Mouse (Mus musculus) natural killer cell, adult 2 months (primary cell): ENCODE data around the gene Phykpl.
A peak's percentile ranks its signal among the peaks of the same experiment; 100 is the strongest.
"Not testable (repeated sequence)": the region's sequence is repeated elsewhere in the genome, so short reads cannot be mapped to it uniquely, and the experiment has no call there.

Experiments
- DNase-seq, 2 experiments: peaks; one replicate each; pipeline ENCODE4 v3.0.0; 2022; ENCODE audit warnings: low spot score in 2 of 2

Phykpl gene

GRCm38 (mm10) chr11:51586411-51586810, 1.9 kb downstream of the Phykpl start:
- DNase-seq, result no peak

GRCm38 (mm10) chr11:51587059-51587458, 2.5 kb downstream of the Phykpl start:
- no peak for DNase-seq

GRCm38 (mm10) chr11:51588833-51589232, 4.3 kb downstream of the Phykpl start:
- no peak for DNase-seq

GRCm38 (mm10) chr11:51590002-51590401, 5.4 kb downstream of the Phykpl start:
- no peak for DNase-seq

DNA sequence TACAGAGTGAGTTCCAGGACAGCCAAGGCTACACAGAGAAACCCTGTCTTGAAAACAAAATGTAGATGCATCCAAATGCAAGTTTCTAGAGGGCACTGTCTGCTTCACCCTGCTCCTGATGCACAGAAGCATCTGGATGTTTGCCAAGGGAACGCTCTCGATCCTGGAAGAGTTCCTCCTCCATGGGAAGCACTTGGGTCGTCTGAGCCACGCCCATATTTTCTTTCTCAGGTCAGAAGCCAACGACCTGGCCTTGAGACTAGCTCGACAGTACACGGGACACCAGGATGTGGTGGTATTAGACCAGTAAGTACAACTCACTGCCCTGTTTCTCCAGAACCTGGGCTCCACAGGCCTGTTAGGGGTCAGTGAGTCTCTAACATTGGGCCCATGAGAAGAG, 6.6 kb downstream of the Phykpl start:
- no peak for DNase-seq

GRCm38 (mm10) chr11:51591915-51592314, 7.4 kb downstream of the Phykpl start:
- DNase-seq, result no peak

- no peak for DNase-seq
Measured at GRCm38 (mm10) chr11:51593368-51593767, 8.8 kb downstream of the Phykpl start.

- DNase-seq, result no peak
Measured at GRCm38 (mm10) chr11:51593849-51594248, 9.3 kb downstream of the Phykpl start.

- no peak for DNase-seq
Measured at GRCm38 (mm10) chr11:51594715-51595350, 10.3 kb downstream of the Phykpl start.

DNA sequence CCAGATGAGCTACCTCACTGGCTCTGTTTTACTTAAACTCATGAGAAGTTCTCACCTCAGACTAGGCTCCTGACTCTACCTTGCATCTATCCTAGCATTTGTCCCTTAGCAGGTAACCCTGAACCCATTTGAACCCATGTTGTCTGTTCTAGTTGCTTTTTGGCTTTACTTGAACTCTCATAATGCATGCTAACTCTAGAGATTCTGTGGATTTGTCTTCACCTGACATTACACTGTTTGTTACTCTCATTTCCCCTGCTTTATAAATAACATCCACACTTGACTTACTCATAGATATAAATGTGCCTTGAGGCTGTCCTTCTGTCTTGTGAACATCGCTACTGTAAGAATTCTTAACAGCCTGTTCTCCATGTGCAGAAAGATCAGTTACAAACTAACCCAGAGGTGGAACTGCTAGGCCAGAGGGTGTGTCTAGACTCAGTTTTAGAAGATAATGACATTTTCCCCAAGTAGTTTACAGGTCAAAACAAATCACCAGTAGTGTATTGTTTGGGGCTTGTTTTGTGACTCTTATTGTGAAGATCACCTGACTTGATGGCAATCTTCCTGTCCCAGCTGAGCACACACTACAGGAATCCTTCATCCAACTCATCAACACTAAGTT, 11.0 kb downstream of the Phykpl start:
- no peak for DNase-seq

DNA sequence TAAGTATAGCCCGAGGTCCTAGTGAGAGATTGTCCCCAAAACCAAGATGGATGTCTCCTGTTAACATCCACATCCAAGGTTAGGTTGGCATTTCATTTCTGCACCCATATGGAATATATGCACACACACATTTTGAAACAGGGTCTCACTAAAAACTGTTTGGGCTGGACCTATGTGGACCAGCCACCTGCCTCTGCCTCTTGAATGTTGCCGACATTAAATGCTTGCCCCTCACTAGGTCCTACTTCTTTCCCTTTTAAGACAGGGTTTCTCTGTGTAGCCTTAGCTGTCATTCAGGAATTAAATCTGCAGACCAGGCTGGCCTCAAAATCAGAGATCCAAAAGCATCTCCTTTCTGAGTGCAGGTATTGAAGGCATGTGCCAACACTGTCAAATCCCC, 13.0 kb downstream of the Phykpl start:
- no peak for DNase-seq

- DNase-seq, result no peak
Measured at GRCm38 (mm10) chr11:51602253-51602652, 17.7 kb downstream of the Phykpl start.

DNA sequence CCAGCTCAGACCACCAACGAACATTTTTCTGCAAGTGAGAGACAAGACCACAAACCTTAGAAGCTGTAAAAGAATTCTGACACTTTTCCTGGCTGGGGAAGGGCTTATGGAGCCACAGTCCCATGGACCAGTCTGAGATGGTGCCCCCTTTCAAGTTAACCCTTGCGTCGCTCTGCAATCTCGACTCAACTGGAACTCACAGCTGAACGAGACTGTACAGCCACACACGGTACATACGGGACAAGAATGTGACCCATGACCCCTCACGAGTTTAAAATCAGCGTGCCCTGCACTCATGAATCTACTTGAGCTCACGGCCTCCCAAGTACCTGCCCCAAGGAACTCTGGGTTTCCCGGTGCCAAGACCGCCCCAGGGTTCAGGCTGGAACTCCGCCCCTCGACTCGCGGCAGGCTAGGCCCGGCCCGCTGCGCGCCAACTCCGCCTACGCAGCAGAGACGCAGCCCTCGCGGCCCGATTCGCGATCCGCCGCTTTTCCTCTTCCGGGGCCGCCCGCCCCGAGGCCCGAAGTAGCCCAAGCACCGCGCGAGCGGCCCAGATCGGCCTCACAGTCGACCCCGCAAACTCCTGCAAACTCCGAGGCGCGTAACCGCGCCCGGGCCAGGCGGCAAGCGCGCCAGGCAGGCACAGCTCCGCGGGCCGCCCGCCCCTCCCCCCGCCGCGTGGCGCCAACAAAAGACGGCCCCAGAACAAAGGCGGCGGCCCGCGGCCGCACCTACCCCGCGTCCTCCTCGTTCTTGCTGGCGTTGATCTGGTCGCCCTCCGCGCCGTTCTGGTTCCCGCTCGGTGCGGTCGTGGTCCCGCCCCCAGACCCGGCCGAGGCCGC, 21.3 kb downstream of the Phykpl start:
- peak; percentile 73 to 82 for DNase-seq

- DNase-seq, result peak; percentile 97
Measured at GRCm38 (mm10) chr11:51606447-51607095, 22.0 kb downstream of the Phykpl start, which contains the start of gene Hnrnpab. TSS of gene Hnrnpab (minus strand) at chr11:51606847.

DNA sequence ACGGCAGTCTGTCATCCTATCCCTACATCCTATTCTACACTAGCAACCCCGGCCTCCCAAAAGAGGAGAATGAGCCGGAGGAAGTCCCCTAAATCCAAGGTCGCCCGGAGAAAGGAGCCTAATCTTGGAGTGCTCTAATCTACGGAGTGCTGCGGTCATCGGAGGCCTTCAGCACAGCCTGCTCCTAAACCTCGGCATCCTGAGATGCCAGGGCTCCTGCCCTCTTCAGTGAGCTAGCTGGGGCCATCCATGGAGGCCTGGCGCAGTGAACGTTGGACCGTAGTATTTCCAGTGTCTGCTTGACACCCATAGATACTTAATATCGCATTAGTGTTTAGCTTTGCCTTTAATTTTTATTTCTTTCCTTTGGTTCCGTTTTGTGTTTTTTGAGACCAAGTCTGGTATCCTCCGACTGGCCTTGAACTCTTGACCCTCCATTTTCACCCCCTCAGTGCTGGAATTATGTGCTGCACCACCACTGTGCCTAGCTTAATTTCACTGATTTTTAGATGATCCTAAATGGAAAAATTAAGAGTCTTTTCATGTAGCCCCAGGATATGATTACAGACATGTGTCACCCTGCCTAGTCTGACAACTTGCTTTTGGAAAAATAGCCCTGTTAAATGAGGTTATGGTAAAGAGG, 22.7 kb downstream of the Phykpl start:
- DNase-seq, result no peak

- no peak for DNase-seq
Measured at GRCm38 (mm10) chr11:51609266-51609909, 24.8 kb downstream of the Phykpl start.

GRCm38 (mm10) chr11:51609940-51610339, 25.4 kb downstream of the Phykpl start:
- not testable (repeated sequence) for DNase-seq

GRCm38 (mm10) chr11:51614256-51614655, 29.7 kb downstream of the Phykpl start:
- no peak for DNase-seq

- no peak for DNase-seq
Measured at GRCm38 (mm10) chr11:51615129-51615528, 30.6 kb downstream of the Phykpl start.

- peak; percentile 56 to 58 for DNase-seq
Measured at GRCm38 (mm10) chr11:51615601-51616000, 31.0 kb downstream of the Phykpl start.

DNA sequence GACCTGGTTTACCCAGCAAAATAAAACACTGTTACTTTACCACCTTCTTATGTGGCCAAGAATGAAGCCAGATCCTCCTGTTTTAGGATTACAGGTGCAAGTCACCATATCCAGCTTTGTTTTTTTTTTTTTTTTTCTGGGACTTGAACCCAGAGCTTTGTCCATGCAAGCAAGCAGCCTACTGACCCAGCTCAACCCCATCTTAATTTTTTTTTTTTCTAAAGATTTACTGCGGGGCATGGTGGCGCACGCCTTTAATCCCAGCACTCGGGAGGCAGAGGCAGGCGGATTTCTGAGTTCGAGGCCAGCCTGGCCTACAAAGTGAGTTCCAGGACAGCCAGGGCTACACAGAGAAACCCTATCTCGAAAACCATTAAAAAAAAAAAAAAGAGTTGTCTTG, 31.6 kb downstream of the Phykpl start:
- DNase-seq, result not testable (repeated sequence)
